Mouse (Mus musculus) liver, embryonic 18 days (tissue): ENCODE measurements around the gene Abhd12. TPM values are rescaled to one million over a fixed set of nuclear protein-coding genes. Genes with fewer than 3 reads are reported as not detected.

ENCODE experiments used
- polyA plus RNA-seq: library from polyadenylated mRNA; depleted of rRNA; stranded (reverse); fragments of >200 nt; gene quantifications from 2 replicates; pipeline ENCODE4 v1.2.3, GENCODE M21; 2012; rRNA removed

The Abhd12 gene
- polyA plus RNA-seq, result 12.7 and 12.9 TPM in 2 replicates

GRCm38 (mm10) chr2:150904272-150904935 is at the start of gene Abhd12:
TSS of gene Abhd12 (minus strand) at chr2:150904741.

GRCm38 (mm10) chr2:150904936-150905450 is 452 bp upstream of the Abhd12 start, which contains the start of gene Gins1:
TSS of gene Gins1 (plus strand) at chr2:150905400.

GRCm38 (mm10) chr2:150786251-150787180 is 118.0 kb downstream of the Abhd12 start, which contains the start of gene Pygb:
TSS of gene Pygb (plus strand) at chr2:150786735.

Other genes starting within 250 kb of the Abhd12 start
- 34.9 and 37.2 TPM in 2 replicates for gene Acss1, start 236.2 kb downstream of the Abhd12 start, polyA plus RNA-seq
- gene Vsx1, start 215.4 kb downstream of the Abhd12 start, polyA plus RNA-seq, result not detected in 2 replicates
- 7.8 and 8.0 TPM in 2 replicates for gene Entpd6, start 155.7 kb downstream of the Abhd12 start, polyA plus RNA-seq
- gene Pygb, start 118.0 kb downstream of the Abhd12 start, polyA plus RNA-seq, result 20.6 and 21.1 TPM in 2 replicates
- 11.8 and 12.6 TPM in 2 replicates for gene Gins1, start 659 bp upstream of the Abhd12 start, polyA plus RNA-seq
- 4.7 and 5.1 TPM in 2 replicates for gene Ninl, start 134.6 kb upstream of the Abhd12 start, polyA plus RNA-seq
- 16.0 and 17.0 TPM in 2 replicates for gene Nanp, start 134.7 kb upstream of the Abhd12 start, polyA plus RNA-seq
- gene Gm14151, start 187.6 kb upstream of the Abhd12 start, polyA plus RNA-seq, result not detected in 2 replicates
- not detected in 2 replicates for gene Gm14147, start 193.5 kb upstream of the Abhd12 start, polyA plus RNA-seq